Mouse (Mus musculus) heart, postnatal 10 days (tissue): ENCODE results near the gene Lipc. TPM values are rescaled to one million over a fixed set of nuclear protein-coding genes. Genes with fewer than 3 reads are reported as not detected.
"Not testable (repeated sequence)": the region's sequence is repeated elsewhere in the genome, so short reads cannot be mapped to it uniquely, and the experiment has no call there.

Experiments
- DNase-seq, 2 experiments: peaks; one replicate each; pipeline ENCODE4 v3.0.0; 2021
- intact Hi-C: fragments of 180-260 bp; cut with DNase I; formaldehyde crosslinking; loops from one replicate; pipeline ENCODE4 v1.15.1; 2025
- total RNA-seq, 2 experiments: library from RNA; stranded (reverse); gene quantifications; 2 replicates each; pipeline ENCODE4 v1.2.3; 2021

Lipc gene
- total RNA-seq, 2 experiments from 2014 or later: 0.27 TPM; not detected in 1

- intact Hi-C loops: no loop called here
- DNase-seq: no peak
Observed at GRCm38 (mm10) chr9:70869169-70869873, 82.7 kb downstream of the Lipc start.

DNA sequence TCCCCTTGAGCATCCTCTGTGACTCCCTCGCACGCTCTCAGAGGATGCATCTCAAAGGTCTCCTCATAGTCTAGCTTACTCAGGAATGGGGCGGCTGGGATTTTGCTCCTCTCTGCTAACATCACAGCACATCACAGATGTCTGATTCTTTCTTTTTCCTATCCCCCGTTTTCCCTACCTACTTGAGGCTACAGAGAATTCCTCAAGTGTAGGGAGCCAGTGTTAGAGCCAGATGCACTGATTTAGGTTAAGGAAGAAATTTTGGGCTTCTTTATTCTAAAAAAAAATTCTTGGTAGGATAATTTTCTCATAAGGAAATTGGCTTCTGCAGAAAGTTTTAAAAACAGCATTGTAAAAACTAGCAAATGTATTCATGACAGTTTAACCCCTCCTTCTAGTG, 84.6 kb downstream of the Lipc start:
- DNase-seq: no peak
- intact Hi-C loops: no loop called here

DNA sequence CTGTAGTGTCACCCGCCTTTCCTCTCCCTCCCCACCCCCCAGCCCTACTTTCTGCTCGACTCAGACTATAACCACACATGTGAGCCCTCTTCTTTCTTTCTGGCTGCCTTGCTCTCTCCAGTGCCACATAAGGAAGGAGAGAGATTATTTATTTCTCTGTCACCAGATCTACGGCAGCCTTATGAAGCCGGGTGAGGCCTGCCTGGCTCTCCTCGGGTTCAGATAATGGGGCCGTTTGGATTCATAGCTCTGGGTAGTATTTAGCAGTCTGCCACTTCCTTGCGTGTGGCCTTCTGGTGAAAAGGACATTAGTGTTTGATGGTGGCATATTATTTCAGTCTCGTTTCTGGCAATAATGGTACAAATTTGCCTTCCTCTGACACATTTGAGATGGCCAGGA, 88.0 kb downstream of the Lipc start:
- intact Hi-C loops: no loop called here
- DNase-seq: no peak

DNA sequence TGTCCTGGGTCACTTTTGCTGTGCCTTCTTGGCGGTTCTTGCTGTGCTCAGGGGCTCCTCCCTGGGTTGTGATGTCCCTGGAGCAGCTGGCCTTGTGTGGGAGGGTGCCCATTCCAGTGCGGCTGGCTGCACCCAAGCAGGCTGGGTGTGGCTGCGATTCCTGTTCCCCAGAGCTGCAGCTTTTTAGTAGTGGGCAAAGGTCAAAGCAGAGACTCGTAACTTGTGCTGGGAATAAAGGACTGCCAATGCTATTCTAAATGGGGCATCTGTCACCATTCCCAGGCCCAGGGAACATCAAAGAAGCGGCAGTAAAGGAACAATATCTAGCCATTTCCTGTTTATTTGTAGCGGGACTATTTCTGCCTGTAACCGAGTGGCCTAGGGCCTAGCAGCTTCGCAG, 88.7 kb downstream of the Lipc start:
- peak in 1 of 2 experiments; percentile 49 for DNase-seq
- intact Hi-C loops: no loop called here

- intact Hi-C loops: no loop called here
- no peak for DNase-seq
Observed at GRCm38 (mm10) chr9:70859233-70859632, 92.8 kb downstream of the Lipc start.

DNA sequence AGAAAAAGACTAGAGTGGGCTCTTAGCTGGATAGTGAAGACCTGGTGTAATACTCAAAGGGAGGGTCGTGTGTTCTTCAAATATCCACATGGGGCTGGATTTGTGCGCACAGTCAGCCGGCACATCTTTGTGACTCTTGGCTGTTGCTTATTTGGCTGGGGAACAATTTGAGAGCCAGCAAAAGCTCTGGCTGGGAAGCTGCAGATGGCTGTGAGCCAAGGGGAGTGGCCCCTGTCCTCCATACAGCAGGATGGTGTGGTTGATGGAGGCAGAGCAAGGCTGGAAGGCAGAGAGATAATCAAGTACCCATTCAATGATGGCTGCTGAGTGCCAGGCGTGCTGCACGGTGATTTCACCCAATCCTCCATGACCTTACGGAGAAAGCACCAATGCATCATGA, 96.2 kb downstream of the Lipc start:
- intact Hi-C loops: no loop called here
- peak; percentile 73 to 75 for DNase-seq

- intact Hi-C loops: no loop called here
Observed at GRCm38 (mm10) chr9:70854950-70855349, 97.1 kb downstream of the Lipc start.

DNA sequence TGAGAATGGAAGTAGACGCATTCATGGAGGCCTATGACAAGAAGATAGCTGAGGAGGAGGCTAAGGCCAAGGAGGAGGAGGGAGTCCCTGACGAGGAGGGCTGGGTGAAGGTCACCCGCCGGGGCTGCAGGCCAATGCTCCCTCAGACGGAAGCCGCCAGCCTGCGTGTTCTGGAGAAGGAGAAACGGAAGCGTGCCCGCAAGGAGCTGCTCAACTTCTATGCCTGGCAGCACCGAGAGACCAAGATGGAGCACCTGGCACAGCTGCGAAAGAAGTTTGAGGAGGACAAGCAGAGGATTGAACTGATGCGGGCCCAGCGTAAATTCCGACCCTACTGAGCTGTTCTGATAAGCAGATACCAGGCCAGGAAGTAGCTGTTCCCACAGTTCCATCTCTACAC, 98.9 kb downstream of the Lipc start:
- intact Hi-C loops, DNase-seq: not testable (repeated sequence)

More at GRCm38 (mm10) chr9:70854950-70855349, 97.1 kb downstream of the Lipc start:
- DNase-seq: no peak

- intact Hi-C loops: no loop called here
- DNase-seq: no peak
Observed at GRCm38 (mm10) chr9:70851533-70851932, 100.5 kb downstream of the Lipc start.

GRCm38 (mm10) chr9:70848135-70848770, 103.8 kb downstream of the Lipc start:
- intact Hi-C loops: loop anchor here (10.0 kb wide), 1 partner anchor 227 kb away; no protein-coding TSS in a partner anchor
- DNase-seq: peak; percentile 37 to 48

DNA sequence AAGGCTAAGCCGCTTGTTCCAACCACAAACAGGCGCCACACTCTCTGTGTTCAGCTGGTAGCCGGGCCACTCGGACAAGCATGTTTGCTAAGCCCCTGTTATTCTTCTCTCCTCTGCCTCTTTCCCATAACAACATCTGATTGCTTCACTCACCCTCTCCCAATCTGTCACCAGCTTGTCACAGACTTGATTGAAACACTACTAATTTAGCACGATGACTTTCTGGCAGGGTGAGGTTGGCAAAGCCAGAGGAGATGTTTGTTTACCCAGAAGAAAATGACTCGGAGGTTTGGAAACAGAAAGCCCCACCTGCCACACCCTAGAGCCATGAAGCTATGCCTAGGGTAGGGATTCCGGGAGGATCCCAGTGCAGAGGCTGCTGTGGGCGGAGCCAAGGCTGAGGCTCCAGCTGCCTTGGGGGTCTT, 104.4 kb downstream of the Lipc start:
- peak; percentile 37 to 45 for DNase-seq
- intact Hi-C loops: loop anchor here (10.0 kb wide), 1 partner anchor 227 kb away; no protein-coding TSS in a partner anchor

DNA sequence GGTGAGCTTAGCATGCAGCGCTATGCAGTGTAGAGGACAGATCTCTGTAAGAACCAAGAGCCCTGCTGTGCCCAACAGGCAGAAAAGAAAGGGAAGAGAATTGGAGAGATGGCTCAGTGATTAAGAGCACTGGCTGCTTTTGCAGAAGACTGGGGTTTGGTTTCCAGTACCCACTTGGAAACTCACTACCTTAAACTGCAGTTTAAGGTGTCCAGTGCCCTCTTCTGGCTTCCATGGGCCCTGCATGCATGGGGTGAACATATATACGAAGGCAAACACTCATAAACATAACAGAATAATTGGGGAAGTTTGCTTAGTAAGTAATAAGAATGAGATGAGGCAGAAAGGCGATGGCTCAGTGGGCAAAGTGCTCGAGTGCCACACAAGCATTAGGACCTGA, 108.8 kb downstream of the Lipc start:
- intact Hi-C loops: loop anchor here (5.0 to 10.0 kb wide), 2 partner anchors 79 to 232 kb away; no protein-coding TSS in a partner anchor
- no peak for DNase-seq

- peak in 1 of 2 experiments; percentile 43 for DNase-seq
- intact Hi-C loops: loop anchor here (5.0 to 10.0 kb wide), 2 partner anchors 80 to 232 kb away; no protein-coding TSS in a partner anchor
Observed at GRCm38 (mm10) chr9:70842300-70842941, 109.6 kb downstream of the Lipc start.

DNA sequence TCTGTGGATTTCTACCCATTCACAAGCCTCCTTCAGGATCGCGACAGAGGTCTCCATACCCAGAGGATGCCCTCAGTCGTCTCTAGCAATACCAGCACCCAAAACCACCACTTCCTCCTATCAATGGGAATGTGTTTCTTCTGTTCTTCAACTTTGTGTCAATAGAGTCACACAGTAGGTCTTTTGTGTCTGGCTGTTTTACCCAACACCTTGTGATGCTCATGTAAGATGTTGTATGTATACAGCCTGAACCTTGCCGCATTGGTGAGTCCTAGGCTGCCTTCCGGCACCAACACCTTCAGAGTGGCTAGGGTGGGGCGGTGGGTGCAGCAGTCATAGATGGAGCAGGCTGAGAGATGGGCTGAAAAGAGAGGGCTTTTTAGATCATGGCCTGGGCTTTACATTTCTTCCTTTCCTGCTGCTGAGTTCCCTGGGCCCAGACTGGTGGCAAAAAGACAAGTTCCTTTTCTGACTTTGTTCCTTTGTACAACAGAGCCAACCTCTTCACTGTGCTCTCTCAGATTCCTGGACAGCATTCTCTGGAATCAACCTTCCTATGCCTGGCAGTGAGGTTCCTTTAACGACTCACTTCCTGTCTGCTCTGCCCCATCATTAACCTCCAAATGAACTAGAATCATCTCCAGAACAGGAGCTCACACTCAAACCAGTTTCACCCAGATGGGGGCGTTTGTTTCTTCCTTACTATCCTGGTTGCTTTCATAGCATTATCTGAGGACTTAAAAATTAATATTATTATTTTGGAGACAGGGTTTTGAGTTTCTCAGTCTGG, 110.4 kb downstream of the Lipc start:
- intact Hi-C loops: loop anchor here (5.0 to 10.0 kb wide), 2 partner anchors 81 to 233 kb away; no protein-coding TSS in a partner anchor

GRCm38 (mm10) chr9:70840861-70841341, 111.1 kb downstream of the Lipc start:
- intact Hi-C loops: loop anchor here (5.0 to 10.0 kb wide), 2 partner anchors 81 to 234 kb away; no protein-coding TSS in a partner anchor
- DNase-seq: peak in 1 of 2 experiments; percentile 20

More for the DNA sequence above, 110.4 kb downstream of the Lipc start:
- no peak for DNase-seq

DNA sequence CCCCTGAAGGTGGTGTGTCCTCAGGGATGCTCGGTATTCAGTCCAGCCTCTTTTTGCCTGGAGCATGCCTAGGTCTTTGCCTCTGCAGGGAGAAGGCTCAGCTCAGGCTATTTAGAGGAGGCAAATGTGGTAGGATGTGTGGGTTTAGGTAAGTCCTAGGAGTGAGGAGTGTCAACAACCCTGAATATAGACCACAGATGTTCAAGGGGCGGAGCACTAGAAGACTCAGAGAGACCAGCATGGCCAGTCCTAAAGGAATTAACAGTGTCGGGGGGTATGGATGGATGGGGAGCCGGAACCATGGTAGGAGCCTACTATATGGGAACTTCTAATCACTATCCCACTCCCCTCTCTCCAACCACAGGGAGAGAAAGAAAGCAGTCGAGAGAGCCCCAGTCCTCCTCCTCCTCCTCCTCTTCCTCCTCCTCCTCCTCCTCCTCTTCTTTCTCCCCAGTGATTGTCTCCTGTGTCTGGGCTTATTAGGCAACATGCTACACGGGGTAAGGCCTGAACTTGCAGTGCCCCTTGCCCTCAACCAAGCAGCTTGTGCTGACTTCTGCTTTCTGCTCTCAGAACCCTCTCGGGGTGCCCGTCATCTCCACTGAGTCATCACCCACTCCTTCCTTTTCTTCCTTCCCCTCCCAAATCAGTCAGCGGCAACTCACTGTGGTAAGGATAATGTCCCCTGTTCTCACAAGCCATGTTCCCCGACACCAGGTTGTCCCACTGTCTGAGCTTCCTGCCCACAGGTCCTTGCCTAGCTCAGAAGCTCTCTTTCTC, 113.7 kb downstream of the Lipc start:
- DNase-seq: no peak
- intact Hi-C loops: no loop called here

- DNase-seq: peak; percentile 80 to 83
- intact Hi-C loops: no loop called here
Observed at GRCm38 (mm10) chr9:70834730-70835154, 117.3 kb downstream of the Lipc start.

- intact Hi-C loops: no loop called here
- no peak for DNase-seq
Observed at GRCm38 (mm10) chr9:70834217-70834616, 117.8 kb downstream of the Lipc start.

- no peak for DNase-seq
- intact Hi-C loops: no loop called here
Observed at GRCm38 (mm10) chr9:70833111-70833908, 118.7 kb downstream of the Lipc start.
